Comparison of ENCODE assay signal across 12 mouse cellular contexts in genomic region chr6:125491393-125491792, GRCm38 (mm10). TPM values are rescaled to one million over a fixed set of nuclear protein-coding genes. Genes with fewer than 3 reads are reported as not detected.
DNase-seq lines count a peak whose midpoint lies in the region; ATAC-seq and TF ChIP-seq lines count a peak whose summit lies in the region.
"Had no signal": no experiment of that assay in that cellular context is flagged by ENCODE, and none has a peak within 500 bp of the region (broad histone marks: within the 10 kb centered on the region; RNA-seq: fewer than 3 reads in every experiment).

No protein-coding gene starts in this region.

- TF ChIP-seq CTCF in gastrocnemius, adult 2 months (IDR thresholded peaks at IDR 0.05): no peak
- no peak for TF ChIP-seq CTCF in testis, adult 2 months (IDR thresholded peaks at IDR 0.05; ENCODE audit: control insufficient read depth, insufficient read depth, insufficient replicate concordance, low read depth, low read length)

- peaks cover 36% of the 10 kb centered on the region for H3K4me1 ChIP-seq in kidney, embryonic 16.5 days (ENCODE audit: insufficient read depth, low read length)
- H3K4me1 ChIP-seq in testis, adult 2 months (ENCODE audit: control insufficient read depth, insufficient read depth, low read length): peaks cover 8% of the 10 kb centered on the region

- H3K27me3 ChIP-seq in kidney, embryonic 16.5 days (ENCODE audit: insufficient read depth, low read length): no peaks in the 10 kb centered on the region
- H3K27me3 ChIP-seq in testis, adult 2 months (ENCODE audit: control insufficient read depth, insufficient read depth, low read length): peaks cover 11% of the 10 kb centered on the region

- no peaks in the 10 kb centered on the region for H3K9me3 ChIP-seq in kidney, embryonic 16.5 days (ENCODE audit: low read length)
- H3K9me3 ChIP-seq: liver, embryonic 13.5 days; midbrain, embryonic 13.5 days had no signal

- no peak for ATAC-seq in kidney, embryonic 16.5 days (ENCODE audit: low FRiP score, low TSS enrichment)
- ATAC-seq: midbrain, embryonic 13.5 days had no signal

- 74% methylated on average over 10 of the region's 10 CpGs for WGBS in kidney, embryonic 16.5 days

- H3K4me3 ChIP-seq in gastrocnemius, adult 2 months: peak overlapping the region; percentile 93
- H3K4me3 ChIP-seq in kidney, embryonic 16.5 days (ENCODE audit: low read length): no peak overlapping the region
- H3K4me3 ChIP-seq in testis, adult 2 months (ENCODE audit: control insufficient read depth, low read depth, low read length): peak overlapping the region; percentile 70
- H3K4me3 ChIP-seq: erythroblast, embryonic 14.5 days; liver, embryonic 13.5 days; midbrain, embryonic 13.5 days had no signal

- no peak for DNase-seq in gastrocnemius, adult 2 months
- no peak for DNase-seq in gastrocnemius, adult 8-10 months (ENCODE audit: low spot score in 2 of 2)
- no peak for DNase-seq in kidney, adult 8-10 months
- no peak for DNase-seq in testis, postnatal 14 days (ENCODE audit: low spot score)
- DNase-seq in cerebellum, adult 11 months: no peak
- no peak for DNase-seq in kidney, postnatal 4 days
- DNase-seq: adrenal gland, adult 2 months; liver, embryonic 13.5 days had no signal

- H3K27ac ChIP-seq in gastrocnemius, adult 2 months: peak overlapping the region; percentile 92
- no peak overlapping the region for H3K27ac ChIP-seq in kidney, embryonic 16.5 days (ENCODE audit: low read length)
- no peak overlapping the region for H3K27ac ChIP-seq in testis, adult 2 months (ENCODE audit: control insufficient read depth, insufficient read depth, low read depth, low read length)
- H3K27ac ChIP-seq: liver, embryonic 13.5 days; midbrain, embryonic 13.5 days had no signal

- TF ChIP-seq POLR2A in testis, adult 2 months (IDR thresholded peaks at IDR 0.05; ENCODE audit: control insufficient read depth, low read depth, low read length): no peak

- H3K36me3 ChIP-seq in kidney, embryonic 16.5 days (ENCODE audit: insufficient read depth, low read length): no peaks in the 10 kb centered on the region
- H3K36me3 ChIP-seq in testis, adult 2 months (ENCODE audit: control insufficient read depth, insufficient read depth, low read length): no peaks in the 10 kb centered on the region
- H3K36me3 ChIP-seq: liver, embryonic 13.5 days; midbrain, embryonic 13.5 days had no signal

- H3K9ac ChIP-seq in kidney, embryonic 16.5 days (replicated peaks; ENCODE audit: low read length): 0 out of 2 replicates have a peak overlapping the region, but pooled peaks have one; percentile 10
- H3K9ac ChIP-seq: liver, embryonic 13.5 days; midbrain, embryonic 13.5 days had no signal

- intact Hi-C loops in gastrocnemius, adult 2 months (cut with DNase I): loop anchor here (2.0 kb wide), 1 partner anchor 15 kb away; no protein-coding TSS in a partner anchor

- 0 out of 2 replicates have a peak overlapping the region, but pooled peaks have one; percentile 6 for H3K4me2 ChIP-seq in kidney, embryonic 16.5 days (replicated peaks; ENCODE audit: low read depth, low read length)
- H3K4me2 ChIP-seq: liver, embryonic 13.5 days; midbrain, embryonic 13.5 days had no signal

RNA-seq across cellular contexts. Expression of gene Cd9, which starts 3.2 kb away (rescaled TPM):
- total RNA-seq in gastrocnemius, adult 2 months (2021): 10 to 100 TPM; 19.1 to 30.7 TPM
- total RNA-seq in gastrocnemius, adult 8-10 months (2022): 10 to 100 TPM; 10.5 to 19.3 (median 15.0) TPM
- 158 and 178 TPM in 2 replicates for polyA plus RNA-seq in kidney, embryonic 16.5 days (2015; fragmentation: Nextera tagmentation; extraction: Ambion mirVana)
- 8.6 and 12.4 TPM in 2 replicates for polyA plus RNA-seq in testis, adult 2 months (2012; rRNA removed)
- polyA plus RNA-seq: erythroblast, embryonic 14.5 days had no signal

RNA-seq across cellular contexts. Expression of gene Vwf, which starts 55.2 kb away (rescaled TPM):
- 10 to 100 TPM; 12.5 to 15.3 TPM for total RNA-seq in gastrocnemius, adult 2 months (2021)
- 10 to 100 TPM; 13.4 to 20.8 (median 15.4) TPM for total RNA-seq in gastrocnemius, adult 8-10 months (2022)
- polyA plus RNA-seq in kidney, embryonic 16.5 days (2015; fragmentation: Nextera tagmentation; extraction: Ambion mirVana): 3.9 and 5.4 TPM in 2 replicates
- 15.4 and 16.5 TPM in 2 replicates for polyA plus RNA-seq in testis, adult 2 months (2012; rRNA removed)
